In genomic region chr1:88547172-88547571, GRCm38 (mm10) we compare ENCODE assay signal across 24 mouse cellular contexts. TPM values are rescaled to one million over a fixed set of nuclear protein-coding genes. Genes with fewer than 3 reads are reported as not detected.
A peak's percentile ranks its signal among the peaks of the same experiment; 100 is the strongest.
DNase-seq lines count a peak whose midpoint lies in the region; TF ChIP-seq lines count a peak whose summit lies in the region.
"Had no signal": no experiment of that assay in that cellular context is flagged by ENCODE, and none has a peak within 500 bp of the region (broad histone marks: within the 10 kb centered on the region; RNA-seq: fewer than 3 reads in every experiment).

No protein-coding gene starts in this region.

- peak; percentile 33 to 47 for DNase-seq in left cerebral cortex, postnatal 14 days (ENCODE audit: low spot score in 2 of 2)
- no peak for DNase-seq in left cerebral cortex, adult 18-20 months (ENCODE audit: low spot score in 2 of 2)
- DNase-seq in right cerebral cortex, adult 18-20 months: peak; percentile 24
- no peak for DNase-seq in right cerebral cortex, postnatal 14 days
- DNase-seq in right cerebral cortex, postnatal 25 days: peak; percentile 17
- DNase-seq in right cerebral cortex, adult 2 months (ENCODE audit: low spot score in 2 of 2): no peak
- peak; percentile 43 for DNase-seq in telencephalon, adult 2 months (ENCODE audit: low read depth, low spot score)
- DNase-seq in thymus, adult 2 months: no peak
- DNase-seq: adrenal gland, adult 2 months; adrenal gland, postnatal 10 days; adrenal gland, postnatal 25 days; cerebellum, adult 11-12 months; cerebellum, adult 2 months; cerebellum, adult 9-10 months; cerebellum, postnatal 10 days; cerebellum, postnatal 25 days had no signal

- no peaks in the 10 kb centered on the region for H3K36me3 ChIP-seq in thymus, adult 2 months (ENCODE audit: control insufficient read depth, insufficient read depth, low read length)
- H3K36me3 ChIP-seq: embryonic facial prominence, embryonic 10.5 days; embryonic facial prominence, embryonic 12.5 days; forebrain, embryonic 15.5 days had no signal

- peaks cover 14% of the 10 kb centered on the region for H3K4me1 ChIP-seq in thymus, adult 2 months (replicated peaks; ENCODE audit: control insufficient read depth, insufficient read depth, low read length)
- H3K4me1 ChIP-seq: embryonic facial prominence, embryonic 10.5 days; embryonic facial prominence, embryonic 12.5 days; forebrain, embryonic 13.5 days; forebrain, embryonic 15.5 days had no signal

- H3K27me3 ChIP-seq in thymus, adult 2 months (ENCODE audit: control insufficient read depth, insufficient read depth, low read length): no peaks in the 10 kb centered on the region
- H3K27me3 ChIP-seq: embryonic facial prominence, embryonic 12.5 days; forebrain, embryonic 13.5 days; forebrain, embryonic 15.5 days had no signal

- TF ChIP-seq CTCF in thymus, adult 2 months (IDR thresholded peaks at IDR 0.05; ENCODE audit: borderline replicate concordance, control insufficient read depth, extremely low read depth, insufficient read depth, low read length, poor library complexity): no peak

- intact Hi-C loops in left cerebral cortex, postnatal 14 days (cut with DNase I): no loop called here

- no peak for TF ChIP-seq POLR2A in thymus, adult 2 months (IDR thresholded peaks at IDR 0.05; ENCODE audit: control insufficient read depth, extremely low read depth, insufficient read depth, low read length, poor library complexity)

- no peak overlapping the region for H3K27ac ChIP-seq in thymus, adult 2 months (ENCODE audit: control insufficient read depth, insufficient read depth, low read length)
- H3K27ac ChIP-seq: embryonic facial prominence, embryonic 10.5 days; embryonic facial prominence, embryonic 12.5 days; forebrain, embryonic 13.5 days; forebrain, embryonic 15.5 days had no signal

- no peak overlapping the region for H3K4me3 ChIP-seq in thymus, adult 2 months (ENCODE audit: control insufficient read depth, insufficient read depth, low read length)
- H3K4me3 ChIP-seq: embryonic facial prominence, embryonic 10.5 days; embryonic facial prominence, embryonic 12.5 days; forebrain, embryonic 13.5 days; forebrain, embryonic 15.5 days had no signal

- 94% methylated on average over 7 of the region's 7 CpGs for WGBS in thymus, adult 2 months

RNA-seq across cellular contexts. Expression of gene Glrp1, which starts 37.3 kb away (rescaled TPM):
- not detected for total RNA-seq in left cerebral cortex, postnatal 14 days (2021)
- not detected for total RNA-seq in left cerebral cortex, adult 18-20 months (2021)
- 0.04 and 0.10 TPM in 2 replicates for polyA plus RNA-seq in thymus, adult 2 months (2012; rRNA removed)
- total RNA-seq: adrenal gland, adult 2 months; adrenal gland, postnatal 10 days; adrenal gland, postnatal 25 days; adrenal gland, postnatal 4 days; MEL had no signal
- polyA plus RNA-seq: adrenal gland, adult 2 months; embryonic facial prominence, embryonic 12.5 days; embryonic facial prominence, embryonic 14.5 days; forebrain, embryonic 11.5 days; forebrain, embryonic 13.5 days; forebrain, embryonic 15.5 days had no signal

Comparison
In these comparisons a context has a peak if more than half of its experiments do, and no peak if none do; other contexts are left out.
1. DNase-seq: peak in left cerebral cortex, postnatal 14 days (2 of 2), right cerebral cortex, adult 18-20 months (single experiment), right cerebral cortex, postnatal 25 days (single experiment) and telencephalon, adult 2 months (single experiment); none in left cerebral cortex, adult 18-20 months (0 of 2), right cerebral cortex, postnatal 14 days (single experiment), right cerebral cortex, adult 2 months (0 of 2) and thymus, adult 2 months (single experiment).